Comparison of ENCODE assay signal across 8 mouse cellular contexts in genomic region chr10:41809771-41810563, GRCm38 (mm10). TPM values are rescaled to one million over a fixed set of nuclear protein-coding genes. Genes with fewer than 3 reads are reported as not detected.
A peak's percentile ranks its signal among the peaks of the same experiment; 100 is the strongest.
DNase-seq lines count a peak whose midpoint lies in the region; ATAC-seq lines count a peak whose summit lies in the region.

TSS of gene Cep57l1 (minus strand) at chr10:41809871.
TSS of gene Sesn1 (plus strand) at chr10:41809935.

- ATAC-seq in hindbrain, embryonic 13.5 days (ENCODE audit: low FRiP score) = peak; percentile 96

- no peaks in the 10 kb centered on the region for H3K27me3 ChIP-seq in hindbrain, embryonic 13.5 days

- H3K4me3 ChIP-seq in hindbrain, embryonic 13.5 days = peak within 1 kb of the TSS; percentile 82

- H3K27ac ChIP-seq in hindbrain, embryonic 13.5 days = peak within 1 kb of the TSS; percentile 95

- no peaks in the 10 kb centered on the region for H3K9me3 ChIP-seq in hindbrain, embryonic 13.5 days

- peak; percentile 98 for DNase-seq in NIH3T3 (ENCODE audit: low read depth)
- DNase-seq in cerebellum, postnatal 10 days = peak; percentile 95 to 97
- DNase-seq in frontal cortex, postnatal 14 days (ENCODE audit: low spot score in 2 of 2) = peak; percentile 83 to 88
- DNase-seq in layer of hippocampus, postnatal 25 days (ENCODE audit: extremely low spot score in 1 of 2, low spot score in 1 of 2) = peak; percentile 87 to 88
- DNase-seq in lung, postnatal 25 days (ENCODE audit: low spot score) = peak; percentile 93
- DNase-seq in retina, embryonic 14.5 days (ENCODE audit: low spot score) = peak; percentile 97
- DNase-seq in thymus, postnatal 4 days = peak; percentile 93

- peak within 1 kb of the TSS; percentile 88 for H3K9ac ChIP-seq in hindbrain, embryonic 13.5 days

- H3K4me1 ChIP-seq in hindbrain, embryonic 13.5 days (replicated peaks) = peaks cover 40% of the 10 kb centered on the region

- no peaks in the 10 kb centered on the region for H3K36me3 ChIP-seq in hindbrain, embryonic 13.5 days

- peak within 1 kb of the TSS; percentile 81 for H3K4me2 ChIP-seq in hindbrain, embryonic 13.5 days

- under 1% methylated on average over 59 of the region's 69 CpGs for WGBS in hindbrain, embryonic 13.5 days

RNA-seq across cellular contexts. Expression of gene Cep57l1, which starts in this region (rescaled TPM):
- polyA plus RNA-seq in hindbrain, embryonic 13.5 days (2015; fragmentation: Nextera tagmentation; extraction: Ambion mirVana) = 14.4 and 16.2 TPM in 2 replicates
- 1 to 10 TPM; 5.1 to 8.4 TPM for total RNA-seq in layer of hippocampus, postnatal 25 days (2021)

RNA-seq across cellular contexts. Expression of gene Sesn1, which starts in this region (rescaled TPM):
- polyA plus RNA-seq in hindbrain, embryonic 13.5 days (2015; fragmentation: Nextera tagmentation; extraction: Ambion mirVana) = 35.6 and 36.1 TPM in 2 replicates
- total RNA-seq in layer of hippocampus, postnatal 25 days (2021) = 10 to 100 TPM; 45.4 to 51.1 TPM

Comparison
In these comparisons a context has a peak if more than half of its experiments do, and no peak if none do; other contexts are left out.
1. Peak in every context shown above with its lines: DNase-seq, ATAC-seq, H3K4me3 ChIP-seq and H3K27ac ChIP-seq.